Mouse (Mus musculus) megakaryocyte-erythroid progenitor cell, adult 5-6 weeks (primary cell): Measurements from ENCODE around the gene Ltbp3. TPM values are rescaled to one million over a fixed set of nuclear protein-coding genes. Genes with fewer than 3 reads are reported as not detected.

ENCODE experiments used
- ATAC-seq: replicated peaks from 2 replicates; pipeline ENCODE4 v1.8.0; 2016; ENCODE audit warnings: mild to moderate bottlenecking, inconsistent platforms; ENCODE audit not compliant: severe bottlenecking, poor library complexity, low FRiP score, low TSS enrichment
- total RNA-seq, 2 experiments: library from RNA; stranded (forward) in 1 of 2; stranded (reverse) in 1 of 2; fragments of 200-1000, 215-1000 nt in 1 of 2; fragments of >200 nt in 1 of 2; fragmentation: Nextera tagmentation in 1 of 2; gene quantifications; 2 replicates each; pipeline ENCODE4 v1.2.3; 2014 to 2017

The Ltbp3 gene
- total RNA-seq, 2 experiments from 2014 or later, result 3.4 to 4.4 TPM

- no peak for ATAC-seq
These were observed 60.8 kb downstream of the Ltbp3 start for GRCm38 (mm10) chr19:5801432-5801964.

DNA sequence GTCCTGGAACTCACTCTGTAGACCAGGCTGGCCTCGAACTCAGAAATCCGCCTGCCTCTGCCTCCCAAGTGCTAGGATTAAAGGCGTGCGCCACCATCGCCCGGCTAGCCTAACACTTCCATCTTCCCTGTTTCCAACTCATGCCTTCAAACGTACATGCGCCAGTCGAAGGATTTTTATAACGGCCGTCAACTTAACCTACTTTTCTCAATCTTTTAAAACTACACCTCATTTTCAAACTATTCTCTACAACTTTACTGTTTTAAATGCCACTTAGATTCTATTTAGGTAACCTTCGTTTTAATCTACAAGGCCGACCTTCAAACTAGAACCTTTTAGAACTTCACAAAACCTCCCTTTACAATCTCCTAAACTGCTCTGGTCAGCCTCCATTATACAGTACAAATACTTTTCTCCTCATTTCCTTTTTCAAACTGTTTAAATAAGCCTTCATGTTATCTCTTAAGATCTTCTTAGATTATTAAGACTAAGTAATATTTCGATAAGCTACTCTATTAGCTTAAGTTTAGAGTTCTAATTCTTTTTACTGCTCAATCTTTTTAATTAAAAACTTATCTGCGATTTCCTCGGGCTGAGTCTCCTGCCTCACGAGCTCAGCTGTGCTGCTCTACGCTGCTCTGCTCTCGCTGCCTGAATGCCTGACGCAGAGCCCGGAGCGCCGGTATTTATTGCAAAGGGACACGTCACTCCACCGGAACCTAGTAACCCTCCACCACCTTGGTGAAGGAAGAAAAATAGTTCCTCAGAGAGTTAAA lies 61.5 kb downstream of the Ltbp3 start:
- ATAC-seq, result peak; percentile 43

DNA sequence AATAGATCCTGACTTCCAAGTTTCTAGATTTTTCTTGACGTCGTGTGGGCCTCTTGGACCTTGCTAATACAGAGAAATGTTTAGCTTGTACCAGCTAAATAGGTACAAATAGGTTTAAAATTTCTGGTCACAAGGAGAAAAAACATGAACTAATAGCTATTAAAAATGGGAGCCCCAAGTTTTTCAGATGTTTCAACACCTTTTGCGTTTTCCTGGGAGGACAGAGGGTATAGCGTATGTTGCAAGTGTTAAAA lies 62.0 kb downstream of the Ltbp3 start:
- ATAC-seq, result no peak

DNA sequence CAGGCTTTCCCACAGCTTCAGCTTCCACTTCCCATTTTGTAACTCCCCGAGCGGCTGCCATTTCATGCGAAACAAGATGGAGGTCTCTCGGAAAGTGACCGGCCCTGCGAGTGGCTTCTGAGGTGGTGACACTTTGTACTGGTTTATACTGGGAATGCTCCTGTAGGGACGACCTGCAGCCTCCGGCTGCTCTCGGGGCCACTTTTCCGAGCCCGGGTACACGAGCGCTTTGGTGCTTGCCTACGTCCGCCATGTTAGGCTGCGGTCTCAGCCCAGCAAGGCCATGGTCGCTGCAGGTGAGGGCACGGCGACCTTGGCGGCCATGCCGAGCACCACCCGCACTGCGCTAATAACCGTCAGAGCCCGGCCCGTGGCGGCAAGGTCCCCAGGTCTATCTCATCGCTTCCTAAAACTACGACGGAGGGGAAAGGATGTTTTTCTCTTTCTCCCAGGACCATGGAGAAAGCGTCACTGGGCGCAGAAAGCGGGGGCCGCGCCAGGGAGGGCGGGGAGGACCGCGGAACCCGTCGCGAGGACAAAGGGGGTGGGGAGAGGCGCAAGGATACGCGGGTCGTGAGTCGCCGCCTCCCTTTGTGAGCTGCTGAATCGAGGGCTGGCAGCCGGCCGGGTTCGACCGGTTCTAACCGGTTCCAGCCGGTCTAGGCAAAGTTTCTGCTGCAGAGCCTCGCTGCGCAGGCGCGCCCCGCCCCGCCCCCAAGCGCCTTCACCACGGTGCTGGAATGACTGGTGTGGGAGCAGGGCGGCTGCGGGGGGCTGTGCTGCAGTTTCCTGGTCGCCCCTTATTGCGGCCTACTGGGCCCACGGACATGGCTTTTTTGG lies 62.6 kb downstream of the Ltbp3 start:
- ATAC-seq, result peak; percentile 64

GRCm38 (mm10) chr19:5803881-5804279 lies 63.2 kb downstream of the Ltbp3 start:
- no peak for ATAC-seq

- no peak for ATAC-seq
These were observed 63.7 kb downstream of the Ltbp3 start for GRCm38 (mm10) chr19:5804371-5804899.

GRCm38 (mm10) chr19:5806051-5806808 lies 65.5 kb downstream of the Ltbp3 start:
- no peak for ATAC-seq

GRCm38 (mm10) chr19:5806809-5807205 lies 66.1 kb downstream of the Ltbp3 start:
- ATAC-seq, result no peak

- ATAC-seq, result no peak
These were observed 67.0 kb downstream of the Ltbp3 start for GRCm38 (mm10) chr19:5807740-5808139.

Other genes with a start within 250 kb of the Ltbp3 start
- gene 1700020D05Rik, start 237.1 kb upstream of the Ltbp3 start, total RNA-seq (2014; fragmentation: Nextera tagmentation), result 1.6 and 4.6 TPM in 2 replicates
- 0.88 TPM in 1 of 2 replicates, not detected in the other for gene 1700020D05Rik, start 237.1 kb upstream of the Ltbp3 start, total RNA-seq (2017)
- 6.6 TPM in 2 replicates for gene Snx32, start 230.4 kb upstream of the Ltbp3 start, total RNA-seq (2014; fragmentation: Nextera tagmentation)
- 0.61 and 4.6 TPM in 2 replicates for gene Snx32, start 230.4 kb upstream of the Ltbp3 start, total RNA-seq (2017)
- not detected in 2 replicates for gene Ovol1, start 180.3 kb upstream of the Ltbp3 start, total RNA-seq (2014; fragmentation: Nextera tagmentation)
- not detected in 2 replicates for gene Ovol1, start 180.3 kb upstream of the Ltbp3 start, total RNA-seq (2017)
- 4.0 and 5.5 TPM in 2 replicates for gene Ap5b1, start 172.9 kb upstream of the Ltbp3 start, total RNA-seq (2014; fragmentation: Nextera tagmentation)
- 1.4 and 4.3 TPM in 2 replicates for gene Ap5b1, start 172.9 kb upstream of the Ltbp3 start, total RNA-seq (2017)
- 173 and 247 TPM in 2 replicates for gene Rnaseh2c, start 139.0 kb upstream of the Ltbp3 start, total RNA-seq (2014; fragmentation: Nextera tagmentation)
- gene Rnaseh2c, start 139.0 kb upstream of the Ltbp3 start, total RNA-seq (2017), result 72.8 and 97.8 TPM in 2 replicates
- 46.2 and 55.6 TPM in 2 replicates for gene Kat5, start 130.7 kb upstream of the Ltbp3 start, total RNA-seq (2014; fragmentation: Nextera tagmentation)
- 60.7 and 86.1 TPM in 2 replicates for gene Kat5, start 130.7 kb upstream of the Ltbp3 start, total RNA-seq (2017)
- 64.8 and 66.0 TPM in 2 replicates for gene Rela, start 103.4 kb upstream of the Ltbp3 start, total RNA-seq (2014; fragmentation: Nextera tagmentation)
- gene Rela, start 103.4 kb upstream of the Ltbp3 start, total RNA-seq (2017), result 36.1 and 49.7 TPM in 2 replicates
- gene Sipa1, start 77.2 kb upstream of the Ltbp3 start, total RNA-seq (2014; fragmentation: Nextera tagmentation), result 44.7 and 51.2 TPM in 2 replicates
- 16.4 and 16.5 TPM in 2 replicates for gene Sipa1, start 77.2 kb upstream of the Ltbp3 start, total RNA-seq (2017)
- 17.8 and 18.3 TPM in 2 replicates for gene Map3k11, start 52.2 kb upstream of the Ltbp3 start, total RNA-seq (2014; fragmentation: Nextera tagmentation)
- 10.9 and 15.8 TPM in 2 replicates for gene Map3k11, start 52.2 kb upstream of the Ltbp3 start, total RNA-seq (2017)
- gene Pcnx3, start 52.0 kb upstream of the Ltbp3 start, total RNA-seq (2014; fragmentation: Nextera tagmentation), result 55.8 and 72.0 TPM in 2 replicates
- gene Pcnx3, start 52.0 kb upstream of the Ltbp3 start, total RNA-seq (2017), result 8.2 and 14.4 TPM in 2 replicates
- gene Kcnk7, start 36.5 kb upstream of the Ltbp3 start, total RNA-seq (2014; fragmentation: Nextera tagmentation), result not detected in 2 replicates
- 0.19 TPM in 1 of 2 replicates, not detected in the other for gene Kcnk7, start 36.5 kb upstream of the Ltbp3 start, total RNA-seq (2017)
- 43.9 and 46.1 TPM in 2 replicates for gene Ehbp1l1, start 14.6 kb upstream of the Ltbp3 start, total RNA-seq (2014; fragmentation: Nextera tagmentation)
- 42.4 and 43.6 TPM in 2 replicates for gene Ehbp1l1, start 14.6 kb upstream of the Ltbp3 start, total RNA-seq (2017)
- 34.3 and 35.1 TPM in 2 replicates for gene Fam89b, start 11.3 kb upstream of the Ltbp3 start, total RNA-seq (2014; fragmentation: Nextera tagmentation)
- 12.5 and 13.3 TPM in 2 replicates for gene Fam89b, start 11.3 kb upstream of the Ltbp3 start, total RNA-seq (2017)
- 28.7 and 43.4 TPM in 2 replicates for gene Scyl1, start 30.5 kb downstream of the Ltbp3 start, total RNA-seq (2014; fragmentation: Nextera tagmentation)
- gene Scyl1, start 30.5 kb downstream of the Ltbp3 start, total RNA-seq (2017), result 20.2 and 23.1 TPM in 2 replicates
- gene Frmd8, start 134.4 kb downstream of the Ltbp3 start, total RNA-seq (2014; fragmentation: Nextera tagmentation), result 12.5 and 14.1 TPM in 2 replicates
- 10.7 and 14.3 TPM in 2 replicates for gene Frmd8, start 134.4 kb downstream of the Ltbp3 start, total RNA-seq (2017)
- gene Slc25a45, start 136.9 kb downstream of the Ltbp3 start, total RNA-seq (2014; fragmentation: Nextera tagmentation), result 10.0 and 20.1 TPM in 2 replicates
- 11.7 and 11.9 TPM in 2 replicates for gene Slc25a45, start 136.9 kb downstream of the Ltbp3 start, total RNA-seq (2017)
- 5.3 and 5.9 TPM in 2 replicates for gene Tigd3, start 153.2 kb downstream of the Ltbp3 start, total RNA-seq (2014; fragmentation: Nextera tagmentation)
- 2.2 and 3.1 TPM in 2 replicates for gene Tigd3, start 153.2 kb downstream of the Ltbp3 start, total RNA-seq (2017)
- 91.2 and 95.9 TPM in 2 replicates for gene Dpf2, start 172.1 kb downstream of the Ltbp3 start, total RNA-seq (2014; fragmentation: Nextera tagmentation)
- gene Dpf2, start 172.1 kb downstream of the Ltbp3 start, total RNA-seq (2017), result 75.0 and 124 TPM in 2 replicates
- 0.77 TPM in 1 of 2 replicates, not detected in the other for gene Cdc42ep2, start 183.9 kb downstream of the Ltbp3 start, total RNA-seq (2014; fragmentation: Nextera tagmentation)
- not detected in 2 replicates for gene Cdc42ep2, start 183.9 kb downstream of the Ltbp3 start, total RNA-seq (2017)
- 134 and 164 TPM in 2 replicates for gene Pola2, start 223.3 kb downstream of the Ltbp3 start, total RNA-seq (2014; fragmentation: Nextera tagmentation)
- 62.6 and 87.0 TPM in 2 replicates for gene Pola2, start 223.3 kb downstream of the Ltbp3 start, total RNA-seq (2017)
- not detected in 2 replicates for gene Slc22a20, start 245.2 kb downstream of the Ltbp3 start, total RNA-seq (2014; fragmentation: Nextera tagmentation)
- not detected in 2 replicates for gene Slc22a20, start 245.2 kb downstream of the Ltbp3 start, total RNA-seq (2017)